Mouse (Mus musculus) spleen, adult 18-20 months (tissue): Measurements from ENCODE around the gene Senp3.
"Not testable (repeated sequence)": the region's sequence is repeated elsewhere in the genome, so short reads cannot be mapped to it uniquely, and the experiment has no call there.

Experiments used
- DNase-seq, 2 experiments: peaks; one replicate each; pipeline ENCODE4 v3.0.0; 2022; ENCODE audit warnings: mixed read lengths in 2 of 2

The Senp3 gene

DNA sequence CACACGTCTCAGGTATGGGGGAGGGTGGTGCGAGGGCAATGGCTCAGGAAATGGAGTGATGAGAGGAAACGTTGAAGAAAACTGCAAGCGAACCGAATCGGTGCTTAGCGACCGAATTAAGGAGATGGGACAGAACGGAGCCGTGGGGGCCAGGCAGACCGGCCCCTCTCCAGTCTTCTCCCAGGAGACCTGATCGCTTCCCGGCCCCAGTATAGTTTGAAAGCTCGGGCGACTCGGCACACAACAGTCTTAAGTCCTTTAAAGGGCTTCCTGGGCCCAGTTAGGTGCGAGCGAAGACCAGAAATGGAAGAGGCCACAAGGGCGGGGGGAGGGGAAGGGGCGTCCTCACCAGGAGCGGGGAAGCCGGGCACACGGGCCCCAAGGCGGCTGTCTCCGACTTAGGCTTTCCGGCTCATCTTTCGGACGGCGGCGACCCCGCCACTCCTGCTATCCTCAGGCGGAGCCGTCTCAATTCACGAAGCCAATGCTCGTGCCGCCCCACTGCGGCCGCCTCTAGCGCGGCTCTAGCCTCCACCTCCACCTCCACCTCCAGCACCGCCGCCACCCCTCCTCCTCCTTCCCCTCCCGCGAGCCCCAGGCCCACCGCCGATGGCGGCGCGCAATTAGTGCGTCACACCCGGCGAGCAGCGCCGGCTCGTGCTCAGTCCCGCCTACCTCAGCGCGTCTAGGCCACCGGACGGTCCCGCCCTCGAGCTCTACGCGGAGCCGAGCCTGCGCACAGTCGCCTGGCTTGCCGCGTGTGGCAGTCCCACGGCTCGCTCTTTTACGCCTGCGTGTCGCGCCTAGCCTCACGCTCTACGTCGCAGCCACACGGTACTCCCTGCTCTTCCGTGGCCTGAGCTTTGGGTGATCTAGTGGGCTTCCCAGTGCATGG, at the start of gene Senp3:
TSS of gene Senp3 (minus strand) at position 771 of the 895 bp plus-strand sequence.
- DNase-seq, result peak; percentile 92 to 94

DNA sequence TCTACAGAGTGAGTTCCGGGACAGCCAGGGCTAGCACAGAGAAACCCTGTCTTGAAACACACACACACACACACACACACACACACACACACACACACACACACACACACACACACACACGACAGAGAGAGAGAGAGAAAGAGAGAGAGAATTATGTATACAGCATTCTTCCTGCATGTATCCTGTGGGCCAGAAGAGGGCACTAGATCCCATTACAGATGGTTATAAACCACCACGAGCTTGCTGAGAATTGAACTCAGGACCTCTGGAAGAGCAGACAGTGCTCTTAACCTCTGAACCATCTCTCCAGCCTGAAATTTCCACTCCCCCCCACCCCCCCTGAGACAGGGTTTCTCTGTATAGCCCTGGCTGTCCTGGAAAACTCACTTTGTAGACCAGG, 49.5 kb upstream of the Senp3 start:
- not testable (repeated sequence) for DNase-seq

DNA sequence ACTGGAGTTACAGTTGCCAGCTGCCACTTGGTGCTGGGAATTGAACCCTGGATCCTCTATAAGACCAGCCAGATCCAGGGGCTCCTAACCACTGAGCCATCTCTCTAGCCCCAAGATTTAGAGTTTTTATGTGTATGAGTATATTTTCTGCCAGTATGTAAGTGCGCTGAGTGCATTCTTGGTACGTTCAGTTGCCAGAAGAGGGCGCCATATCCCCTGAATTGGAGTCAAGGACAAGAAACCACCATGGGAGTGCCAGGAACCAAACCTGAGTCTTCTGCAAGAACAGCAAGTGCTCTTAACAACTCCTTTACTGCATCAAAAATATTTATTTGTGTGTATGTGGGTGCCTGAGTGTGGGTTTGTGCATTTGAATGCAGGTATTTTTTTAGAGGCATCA, 47.2 kb upstream of the Senp3 start:
- DNase-seq, result peak; percentile 20 to 67

DNA sequence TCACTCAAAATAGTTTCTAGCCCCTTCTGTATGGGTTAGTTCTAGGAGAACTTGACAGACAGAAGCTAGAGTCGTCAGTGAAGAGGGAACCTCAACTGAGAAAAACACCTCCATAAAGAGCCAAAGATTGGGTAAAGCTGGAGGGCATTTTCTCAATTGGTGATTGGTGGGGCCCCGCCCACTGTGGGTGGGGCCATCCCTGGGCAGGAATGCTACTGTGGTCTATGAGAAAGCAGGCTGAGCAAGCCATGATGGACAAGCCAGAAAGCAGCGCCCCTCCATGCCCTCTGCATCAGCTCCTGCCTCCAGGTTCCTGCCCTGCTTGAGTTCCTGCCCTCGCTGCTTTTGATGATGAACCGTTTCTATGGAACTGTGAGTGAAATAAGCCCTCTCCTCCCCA, 44.1 kb upstream of the Senp3 start:
- DNase-seq, result no peak

DNA sequence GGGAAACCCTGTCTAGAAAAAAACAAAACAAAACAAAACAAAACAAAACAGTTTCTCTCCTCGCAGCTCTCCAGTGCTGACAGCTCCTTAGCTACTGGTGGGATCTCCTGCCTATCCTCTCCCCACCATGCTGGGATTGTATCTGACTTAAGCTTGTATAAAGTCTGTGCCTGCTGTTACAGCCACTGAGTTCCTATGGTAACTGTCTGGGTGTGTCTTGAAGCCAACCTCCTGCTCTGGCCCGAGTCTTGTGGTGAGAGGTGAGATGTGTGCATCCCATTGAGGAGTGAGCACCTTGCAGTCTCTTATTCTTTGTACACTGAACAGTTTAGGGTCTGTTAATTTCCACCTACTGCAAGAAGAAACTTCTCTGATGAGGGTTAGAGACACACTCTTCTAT, 41.2 kb upstream of the Senp3 start:
- no peak for DNase-seq

DNA sequence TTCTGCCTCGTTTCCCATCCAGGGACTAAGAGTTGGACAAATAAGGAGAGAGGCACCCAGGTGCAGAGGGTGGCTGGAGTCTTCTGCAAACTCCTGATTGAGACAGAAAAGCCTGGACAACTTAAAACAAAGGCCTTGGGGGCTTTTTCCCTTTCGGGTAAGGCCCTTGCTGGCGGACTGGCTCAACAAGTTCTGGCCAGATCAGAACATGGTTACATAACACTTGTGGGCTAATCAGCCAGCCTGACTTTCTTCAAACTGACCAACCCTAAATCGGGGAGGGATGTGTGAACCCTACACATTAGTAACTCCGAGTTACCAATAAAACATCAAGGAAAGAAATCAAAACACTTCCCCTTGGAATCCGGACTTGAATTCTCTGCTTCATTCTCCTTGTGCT, 39.0 kb upstream of the Senp3 start:
- no peak for DNase-seq

DNA sequence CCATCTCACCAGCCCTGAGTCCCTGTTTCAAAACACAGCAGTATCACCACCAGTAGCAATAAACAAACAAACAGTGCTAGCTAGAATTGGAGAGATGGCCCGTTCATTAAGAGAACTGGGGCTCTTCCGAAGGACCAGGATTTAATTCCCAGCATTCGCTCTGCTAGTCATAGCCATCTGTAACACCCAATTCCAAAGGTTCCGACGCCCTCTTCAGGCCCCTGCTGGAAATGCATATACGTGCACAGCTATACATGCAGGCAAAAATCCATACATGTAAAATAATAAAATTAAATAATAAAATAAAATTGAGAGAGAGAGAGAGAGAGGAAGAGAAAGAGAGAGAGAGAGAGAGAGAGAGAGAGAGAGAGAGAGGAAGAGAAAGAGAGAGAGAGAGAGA, 37.5 kb upstream of the Senp3 start:
- DNase-seq, result no peak

DNA sequence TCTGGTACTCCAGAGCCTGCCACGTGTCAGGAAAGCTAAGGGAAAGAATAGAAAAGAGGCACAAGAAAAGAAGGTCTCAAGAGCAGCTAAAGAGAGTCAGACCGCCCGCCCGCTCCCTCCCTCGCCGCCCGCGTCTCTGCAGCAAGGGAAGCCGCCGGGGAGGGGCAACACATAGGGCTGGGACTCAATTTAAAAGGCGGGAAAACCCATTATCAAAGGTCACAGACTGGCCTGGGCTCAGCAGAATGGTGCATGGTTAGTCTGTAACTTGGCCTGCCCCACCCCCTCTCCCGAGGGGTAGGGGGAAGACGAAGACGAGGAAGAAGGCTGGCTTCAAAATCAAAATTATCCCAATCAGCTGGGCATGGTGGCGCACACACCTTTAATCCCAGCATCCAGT, 36.8 kb upstream of the Senp3 start:
- no peak for DNase-seq

DNA sequence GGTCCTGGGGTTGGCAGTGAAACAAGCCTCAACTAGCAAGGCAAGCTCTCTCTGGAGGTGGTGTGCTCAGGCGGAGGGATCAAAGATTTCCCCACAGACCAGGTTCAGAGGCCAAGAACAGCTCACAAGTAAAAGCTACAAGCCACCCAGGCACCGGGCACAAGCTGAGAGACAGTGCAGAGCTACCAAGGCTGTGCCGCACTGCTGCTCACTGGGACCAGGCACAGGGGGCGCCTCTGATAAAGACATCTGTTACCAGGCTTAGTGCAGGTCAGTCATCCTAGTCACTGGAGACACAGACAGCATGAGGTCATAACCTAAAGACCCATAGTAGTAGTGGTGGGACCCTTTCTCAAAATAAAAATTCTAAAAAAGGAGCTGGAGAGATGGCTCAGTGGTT, 35.1 kb upstream of the Senp3 start:
- DNase-seq, result no peak

DNA sequence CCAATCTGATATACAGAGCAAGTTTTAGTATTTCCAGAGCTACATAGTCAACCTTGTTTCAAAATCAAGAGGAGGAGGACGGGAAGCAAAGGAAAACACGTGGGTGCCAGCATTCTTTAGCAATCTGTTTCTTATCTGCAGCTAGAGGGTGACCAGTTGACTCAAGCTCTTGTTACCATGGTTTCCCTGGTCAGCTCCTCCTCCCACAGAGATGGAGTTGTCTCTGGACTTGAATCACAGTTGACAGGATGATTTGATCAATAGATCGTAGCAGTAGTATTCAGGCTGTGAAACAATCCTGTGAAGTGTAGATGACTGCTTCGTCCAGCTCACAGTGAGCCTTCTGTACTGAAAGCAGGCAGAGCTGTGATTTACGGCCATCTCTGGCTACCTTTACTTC, 34.0 kb upstream of the Senp3 start:
- DNase-seq, result no peak

DNA sequence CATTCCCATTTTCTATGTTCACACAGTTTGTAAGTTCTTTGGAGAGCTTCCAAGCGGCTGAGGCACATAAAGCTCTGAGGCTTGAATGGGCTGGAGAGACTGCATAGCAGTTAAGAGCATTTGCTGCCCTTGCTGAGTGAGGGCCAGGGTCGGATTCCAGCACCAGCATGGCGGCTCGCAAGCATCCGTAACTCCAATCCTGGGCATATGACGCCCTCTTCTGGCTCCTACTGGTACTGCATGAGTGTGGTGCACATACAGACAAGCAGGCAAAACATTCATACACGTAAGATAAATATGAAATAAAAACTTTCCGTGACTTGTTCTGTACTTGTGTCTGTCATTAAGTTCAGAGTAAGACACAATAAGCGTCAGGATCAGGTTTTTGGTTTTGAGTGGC, 33.6 kb upstream of the Senp3 start:
- no peak for DNase-seq

DNA sequence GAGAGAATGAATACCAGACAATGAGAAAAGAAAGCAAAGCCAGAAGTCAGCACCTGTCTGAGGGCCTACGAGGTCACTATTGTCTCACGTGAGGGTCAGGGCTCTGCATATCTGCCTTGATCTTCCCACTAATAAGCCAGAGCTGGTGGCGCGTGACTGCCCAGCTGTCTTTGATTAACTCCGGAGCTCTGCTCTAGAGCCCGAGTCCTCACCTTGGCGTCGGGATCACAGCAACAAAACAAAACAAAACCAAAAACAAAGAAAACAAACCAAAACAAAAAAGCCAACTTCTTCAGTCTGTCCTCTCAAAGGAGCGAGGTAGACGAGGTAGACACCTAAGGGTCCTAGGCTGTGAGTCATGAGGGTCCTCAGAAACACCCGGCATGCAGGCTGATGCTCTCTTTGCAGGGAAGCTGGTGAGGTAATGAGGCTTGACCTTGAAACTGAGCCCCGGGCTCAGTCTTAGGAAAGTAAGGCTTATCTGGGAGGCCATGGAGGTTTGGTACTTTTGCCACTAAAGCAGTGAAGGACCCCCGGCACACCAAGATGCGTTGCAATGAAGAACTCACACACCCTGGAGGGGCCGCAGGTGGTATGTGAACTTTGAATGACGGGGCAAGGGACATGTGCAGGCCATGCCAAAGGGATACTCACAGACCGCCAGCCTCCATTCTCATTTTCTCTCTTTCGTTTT, 32.9 kb upstream of the Senp3 start:
- DNase-seq, result no peak

DNA sequence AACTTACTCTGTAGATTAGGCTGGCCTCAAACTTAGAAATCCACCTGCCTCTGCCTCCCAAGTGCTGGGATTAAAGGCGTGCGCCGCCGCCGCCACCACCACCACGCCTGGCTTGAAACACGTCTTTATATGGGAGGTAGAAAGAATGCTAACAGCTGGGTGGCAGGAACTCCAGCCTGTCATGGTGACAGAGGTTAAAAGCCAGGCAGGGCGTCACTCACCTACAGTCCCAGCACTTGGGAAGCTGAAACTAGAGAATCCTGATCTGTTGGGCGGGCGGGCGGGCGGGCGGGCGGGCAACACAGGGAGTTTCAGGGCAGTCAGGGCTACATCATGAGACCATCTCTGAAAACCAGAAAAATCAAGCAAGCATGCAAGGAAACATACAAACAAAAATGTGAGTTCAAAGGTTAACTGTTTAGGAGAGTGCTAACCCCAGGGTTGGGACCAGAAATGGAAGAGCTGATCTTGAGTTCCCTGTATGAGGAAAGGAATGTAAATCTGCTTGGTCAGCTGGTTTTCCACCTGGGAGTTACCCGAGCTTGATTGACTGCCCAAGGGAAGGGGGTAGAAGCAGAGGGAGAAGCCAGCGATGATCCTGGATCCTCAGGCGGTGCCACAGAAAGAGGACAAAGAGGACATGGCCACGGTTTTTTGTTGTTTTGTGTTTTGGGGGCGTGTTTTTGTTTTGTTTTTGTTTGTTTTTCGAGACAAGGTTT, 31.2 kb upstream of the Senp3 start:
- DNase-seq, result no peak

DNA sequence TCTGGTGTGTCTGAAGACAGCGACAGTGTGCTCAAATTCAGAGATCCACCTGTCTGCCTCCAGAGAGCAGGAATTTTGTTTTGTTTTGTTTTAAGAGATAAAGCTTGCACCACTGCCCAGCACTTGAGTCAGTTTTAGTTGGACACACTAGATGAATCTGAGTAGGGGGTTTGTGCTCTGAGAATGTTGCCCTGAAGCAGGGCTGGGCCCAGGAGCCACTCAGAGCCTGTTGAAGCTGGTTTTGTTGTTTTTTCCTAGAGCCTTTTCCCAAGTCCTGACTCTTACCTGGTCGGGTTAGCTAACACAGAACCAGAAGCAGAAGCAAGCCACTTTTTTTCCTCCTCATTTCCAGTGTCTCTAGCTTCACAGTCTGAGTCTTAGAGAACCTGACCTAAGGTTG, 29.2 kb upstream of the Senp3 start:
- DNase-seq, result no peak

DNA sequence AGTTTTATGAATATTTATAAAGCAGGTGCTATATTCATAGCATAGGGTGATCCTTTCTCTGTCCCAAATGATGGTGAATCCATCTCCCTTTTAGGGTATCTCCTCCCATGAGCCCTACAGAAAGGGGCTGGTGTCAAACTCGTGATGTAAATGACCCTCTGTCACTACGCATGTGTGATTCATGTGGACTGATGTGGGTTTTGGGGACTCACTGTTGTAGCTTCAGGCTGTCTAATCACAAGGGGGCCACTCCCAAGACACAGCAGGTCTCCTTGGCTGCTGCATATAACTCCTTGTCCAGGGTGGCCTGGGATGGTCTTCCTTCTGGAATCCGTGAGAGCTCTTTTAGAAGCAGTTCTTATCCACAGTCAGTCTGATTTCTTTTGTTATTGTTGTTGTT, 28.6 kb upstream of the Senp3 start:
- DNase-seq, result no peak

DNA sequence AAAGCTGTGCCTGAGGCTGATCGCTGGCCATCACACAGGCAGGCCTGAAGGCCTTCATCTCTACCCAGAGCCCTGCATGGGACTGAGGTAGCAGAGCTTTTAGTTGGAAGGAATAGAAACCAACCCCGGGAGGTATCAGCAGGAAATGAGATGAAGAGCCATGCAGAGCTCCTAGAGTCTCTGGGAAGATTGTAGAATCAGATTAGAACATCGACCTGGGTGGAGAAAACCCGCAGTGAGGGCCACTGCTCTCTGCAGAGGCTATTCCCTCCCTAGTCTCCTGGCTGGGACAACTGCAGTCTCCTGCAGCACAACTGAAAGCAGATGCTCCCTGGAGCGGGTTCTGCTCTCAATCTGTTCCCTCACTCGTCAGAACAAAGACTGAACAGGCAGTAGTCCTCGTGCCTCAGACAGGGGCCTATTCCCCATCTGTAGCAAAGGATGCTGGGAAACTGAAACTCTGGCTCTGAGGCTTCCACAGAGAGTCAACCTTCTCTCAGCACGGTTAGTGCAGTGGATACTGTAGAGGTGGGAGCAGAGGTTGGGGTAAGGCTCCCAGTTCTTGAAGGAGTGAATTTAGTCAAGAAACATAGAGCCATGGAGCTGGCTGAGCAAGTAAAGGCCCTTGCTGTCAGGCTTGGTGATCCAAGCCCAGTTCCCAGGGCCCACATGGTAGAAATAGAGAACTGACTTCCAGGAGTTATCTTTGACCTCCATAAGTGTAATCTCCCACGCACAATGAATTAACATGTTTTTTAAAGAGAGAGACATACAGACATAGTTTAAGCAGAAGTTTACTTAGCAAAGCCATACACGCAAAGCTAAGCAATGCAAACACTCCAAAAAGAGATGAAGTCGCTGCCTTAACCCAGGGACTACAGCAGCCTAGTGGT, 27.9 kb upstream of the Senp3 start:
- DNase-seq, result no peak

DNA sequence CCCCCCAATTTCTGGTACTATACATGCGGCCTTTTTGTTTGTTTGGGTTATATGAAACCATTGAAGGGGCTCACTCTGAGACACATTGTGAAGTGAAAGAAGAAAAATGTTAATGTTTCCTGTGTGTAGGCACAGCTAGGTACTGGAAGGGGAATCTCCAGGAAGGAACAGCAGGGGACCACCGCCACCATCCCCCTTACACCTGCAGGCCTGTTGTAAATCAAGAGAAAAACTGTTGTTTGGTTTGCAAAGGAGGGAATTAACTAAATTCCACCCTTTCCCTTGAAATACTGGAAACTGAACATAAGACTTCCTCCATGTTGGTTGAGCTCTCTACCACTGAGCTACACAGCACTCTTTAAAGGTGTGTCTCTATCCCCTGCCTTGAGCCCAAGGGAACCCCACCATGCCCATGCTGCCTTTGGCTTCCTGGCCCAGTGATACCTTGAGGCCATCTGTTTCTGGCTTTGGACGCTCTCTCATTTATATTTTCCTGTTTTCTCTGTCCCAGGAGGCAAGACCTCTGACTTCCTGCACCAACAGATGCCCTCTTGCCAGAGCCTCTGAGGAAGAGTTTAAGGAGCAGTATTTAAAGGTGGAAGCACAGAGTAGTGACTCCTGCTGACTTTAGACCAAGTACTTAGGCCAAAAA, 26.9 kb upstream of the Senp3 start:
- DNase-seq, result no peak

DNA sequence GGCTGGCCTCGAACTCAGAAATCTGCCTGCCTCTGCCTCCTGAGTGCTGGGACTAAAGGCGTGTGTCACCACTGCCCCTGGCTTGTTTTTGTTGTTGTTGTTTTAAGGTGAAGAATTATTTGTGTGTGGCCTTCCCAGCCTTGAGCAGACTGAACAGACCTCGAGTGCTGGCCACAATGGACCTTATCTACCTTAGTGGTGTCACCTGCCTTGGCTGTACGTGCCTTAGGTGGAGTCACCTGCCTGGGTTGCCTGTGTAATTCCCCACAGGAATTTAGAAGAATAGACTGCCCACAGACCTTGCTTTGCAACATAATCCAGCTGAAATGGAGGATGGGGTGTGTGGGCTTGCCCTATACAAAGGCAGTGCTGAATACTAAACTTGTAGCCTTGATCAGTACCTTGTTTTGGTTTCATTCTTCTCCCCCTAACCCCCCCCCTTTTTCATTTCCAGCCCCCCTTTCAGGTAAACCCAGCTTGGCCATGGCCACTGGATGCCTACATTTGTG, 26.0 kb upstream of the Senp3 start:
- no peak for DNase-seq

DNA sequence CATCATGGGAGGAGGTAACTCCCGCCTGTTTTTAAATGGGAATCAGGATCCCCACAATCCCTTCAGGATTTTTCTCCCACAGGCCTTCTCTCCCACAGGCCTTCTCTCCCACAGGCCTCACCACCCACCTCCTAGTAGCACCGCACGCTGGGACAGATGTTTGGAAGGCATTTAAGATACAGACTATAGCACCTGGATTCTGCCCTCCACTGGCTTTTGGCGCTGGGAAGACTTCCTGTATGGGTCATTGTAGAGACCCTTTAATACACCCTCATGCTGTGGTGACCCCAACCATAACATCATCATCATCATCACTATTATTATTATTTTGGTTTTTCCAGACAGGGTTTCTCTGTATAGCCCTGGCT, 25.6 kb upstream of the Senp3 start:
- DNase-seq, result no peak

DNA sequence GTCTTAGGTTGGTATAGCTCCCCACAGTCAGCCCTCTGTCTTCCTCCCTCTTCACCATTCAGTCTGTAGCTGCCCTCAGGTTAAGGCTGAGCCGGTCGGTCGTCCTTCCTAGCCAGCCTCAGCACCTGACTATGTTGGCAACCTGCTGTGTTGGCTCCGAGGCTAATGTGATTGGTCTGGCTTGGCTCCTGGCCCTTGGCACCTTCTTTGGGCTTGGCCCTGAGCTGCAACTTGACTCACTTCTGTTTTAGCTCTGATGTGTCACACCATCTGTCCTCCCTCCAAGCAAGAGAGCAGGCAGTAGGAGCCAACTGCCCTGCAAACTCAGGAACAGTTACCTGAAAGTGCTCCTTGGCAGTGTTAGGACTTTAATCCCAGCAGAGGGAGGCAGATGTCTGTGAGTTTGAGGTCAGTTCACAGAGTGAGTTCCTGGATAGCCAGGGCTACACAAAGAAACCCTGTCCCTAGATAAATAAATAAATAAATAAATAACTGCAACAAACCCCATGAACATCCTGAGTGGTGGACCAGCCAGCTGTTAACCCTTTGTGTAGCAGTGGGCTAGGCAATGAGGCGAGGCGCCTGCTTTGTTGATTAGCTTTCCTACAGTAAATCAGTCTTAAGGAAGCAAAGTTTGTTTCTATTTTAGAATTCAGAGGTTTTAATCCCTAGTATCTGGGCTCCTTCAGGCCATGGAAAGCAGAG, 25.0 kb upstream of the Senp3 start:
- DNase-seq, result no peak

DNA sequence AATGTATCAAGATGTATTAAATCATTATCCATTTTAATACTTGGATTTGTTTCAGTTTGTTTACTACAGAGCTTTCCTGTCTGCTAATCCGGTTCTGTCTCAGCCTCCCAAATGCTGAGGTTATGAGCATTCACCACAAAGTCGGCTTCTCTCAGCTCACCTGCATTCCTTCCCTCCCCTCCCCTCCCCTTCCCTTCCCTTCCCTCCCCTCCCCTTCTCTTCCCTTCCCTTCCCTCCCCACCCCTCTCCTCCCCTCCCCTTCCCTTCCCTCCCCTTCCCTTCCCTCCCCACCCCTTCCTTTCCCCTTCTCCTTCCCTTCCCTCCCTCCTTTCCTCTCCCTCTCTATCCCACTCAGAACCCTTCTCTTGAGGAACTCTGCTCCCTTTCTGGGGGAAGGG, 22.7 kb upstream of the Senp3 start:
- no peak for DNase-seq
